Mouse (Mus musculus): Measurements from ENCODE around the gene Pstk. TPM values are rescaled to one million over a fixed set of nuclear protein-coding genes. Genes with fewer than 3 reads are reported as not detected.

The Pstk gene
- 26.2 and 27.0 TPM in 2 replicates for total RNA-seq (2014; rRNA removed)
- 26.7 and 30.9 TPM in 2 replicates for polyA plus RNA-seq (2012; rRNA removed)

GRCm38 (mm10) chr7:131370648-131371469 lies at the start of gene Pstk:
TSS of gene Pstk (plus strand) at chr7:131371141.
- Histone ChIP-seq H3K9ac (ENCODE audit: low read depth, low read length) (peak within 1 kb of the TSS; percentile 80), H3K36me3 (ENCODE audit: control insufficient read depth, insufficient read depth, low read length) (peaks cover 1% of the 10 kb centered on the region; the same call in 1 of the 2 replicates), H3K27ac (replicated peaks; ENCODE audit: insufficient read depth, low read depth, low read length) (peak within 1 kb of the TSS; percentile 62), H3K4me3 (ENCODE audit: insufficient read depth, low read depth, low read length) (peak within 1 kb of the TSS; percentile 68), H3K79me2 (ENCODE audit: control insufficient read depth, insufficient read depth, low read length) (peaks cover 4% of the 10 kb centered on the region; the same call in 1 of the 2 replicates), H3K4me1 (ENCODE audit: control insufficient read depth, insufficient read depth, low read length) (peaks cover 3% of the 10 kb centered on the region; the same call in 1 of the 2 replicates), H3K27me3 (ENCODE audit: control insufficient read depth, insufficient read depth, low read length) (no peaks in the 10 kb centered on the region)
- DNase-seq (ENCODE audit: extremely low read depth, low read depth, low spot score) = peak; percentile 80
- WGBS = 5% methylated on average over 47 of the region's 47 CpGs
- TF ChIP-seq CTCF (IDR thresholded peaks at IDR 0.05; ENCODE audit: low read depth, low read length) = peak; percentile 90
- TF ChIP-seq POLR2A (IDR thresholded peaks at IDR 0.05; ENCODE audit: extremely low read depth, insufficient read depth, low read length) = peak; percentile 83; the same call in 1 of the 2 replicates

DNA sequence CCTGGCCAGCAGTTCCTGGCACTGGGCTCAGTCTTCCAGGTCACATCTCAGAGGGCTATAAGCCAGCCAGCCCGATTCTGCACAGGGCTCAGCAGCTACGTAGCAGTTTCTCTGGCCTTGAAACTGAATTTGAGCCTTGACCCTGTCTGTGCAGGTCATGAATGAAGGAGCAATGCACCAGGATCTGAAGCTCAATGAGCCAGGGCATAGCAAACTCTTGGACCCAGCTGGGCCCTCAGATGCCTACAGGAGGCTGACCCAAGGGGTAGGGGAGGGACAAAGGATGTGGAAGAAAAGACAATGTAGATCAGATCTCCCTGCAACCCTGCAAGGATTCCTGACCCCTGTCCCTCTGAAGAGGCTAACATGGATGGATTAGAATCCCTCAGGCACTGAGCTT lies 48.7 kb upstream of the Pstk start, which contains the start of gene Cuzd1:
Gene Cuzd1 (minus strand): TSS at position 101 of the 400 bp plus-strand sequence.
- no peak for TF ChIP-seq CTCF (IDR thresholded peaks at IDR 0.05; ENCODE audit: low read depth, low read length)
- no peak for TF ChIP-seq POLR2A (IDR thresholded peaks at IDR 0.05; ENCODE audit: extremely low read depth, insufficient read depth, low read length)
- no peaks in the 10 kb centered on the region for H3K79me2 ChIP-seq (ENCODE audit: control insufficient read depth, insufficient read depth, low read length)
- no peak for DNase-seq (ENCODE audit: extremely low read depth, low read depth, low spot score)
- no peak within 1 kb of the TSS for H3K4me3 ChIP-seq (ENCODE audit: insufficient read depth, low read depth, low read length)
- WGBS = 61% methylated on average over 2 of the region's 2 CpGs
- no peaks in the 10 kb centered on the region for H3K36me3 ChIP-seq (ENCODE audit: control insufficient read depth, insufficient read depth, low read length)
- no peak within 1 kb of the TSS for H3K9ac ChIP-seq (ENCODE audit: low read depth, low read length)
- H3K27ac ChIP-seq (replicated peaks; ENCODE audit: insufficient read depth, low read depth, low read length) = no peak within 1 kb of the TSS
- H3K27me3 ChIP-seq (ENCODE audit: control insufficient read depth, insufficient read depth, low read length) = no peaks in the 10 kb centered on the region
- H3K4me1 ChIP-seq (ENCODE audit: control insufficient read depth, insufficient read depth, low read length) = no peaks in the 10 kb centered on the region

DNA sequence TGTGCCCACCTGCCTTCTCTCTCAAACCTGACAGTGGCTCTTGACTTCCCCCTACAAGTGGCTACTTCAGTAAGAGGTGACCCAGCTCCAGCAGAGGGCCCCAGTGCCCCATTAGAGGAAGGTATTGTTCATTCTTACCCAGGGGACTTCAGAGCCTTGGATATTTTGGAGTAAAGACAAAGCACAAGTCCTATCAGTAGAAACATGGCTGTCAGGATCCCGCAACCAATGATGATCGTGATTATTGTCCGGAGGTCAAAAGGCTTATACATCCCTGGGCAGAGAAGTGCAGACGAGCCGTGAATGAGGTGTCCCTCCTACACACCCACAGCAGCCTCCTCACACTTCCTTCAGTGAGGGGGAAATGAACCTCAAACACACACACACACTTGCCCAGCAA lies 43.9 kb upstream of the Pstk start:
- Histone ChIP-seq H3K27ac (replicated peaks; ENCODE audit: insufficient read depth, low read depth, low read length) (no peak overlapping the region), H3K9ac (ENCODE audit: low read depth, low read length) (no peak overlapping the region), H3K79me2 (ENCODE audit: control insufficient read depth, insufficient read depth, low read length) (no peaks in the 10 kb centered on the region), H3K36me3 (ENCODE audit: control insufficient read depth, insufficient read depth, low read length) (no peaks in the 10 kb centered on the region), H3K27me3 (ENCODE audit: control insufficient read depth, insufficient read depth, low read length) (no peaks in the 10 kb centered on the region), H3K4me1 (ENCODE audit: control insufficient read depth, insufficient read depth, low read length) (no peaks in the 10 kb centered on the region), H3K4me3 (ENCODE audit: insufficient read depth, low read depth, low read length) (no peak overlapping the region)
- DNase-seq (ENCODE audit: extremely low read depth, low read depth, low spot score) = no peak
- 90% methylated on average over 5 of the region's 5 CpGs for WGBS
- TF ChIP-seq CTCF (IDR thresholded peaks at IDR 0.05; ENCODE audit: low read depth, low read length) (no peak), POLR2A (IDR thresholded peaks at IDR 0.05; ENCODE audit: extremely low read depth, insufficient read depth, low read length) (no peak)

DNA sequence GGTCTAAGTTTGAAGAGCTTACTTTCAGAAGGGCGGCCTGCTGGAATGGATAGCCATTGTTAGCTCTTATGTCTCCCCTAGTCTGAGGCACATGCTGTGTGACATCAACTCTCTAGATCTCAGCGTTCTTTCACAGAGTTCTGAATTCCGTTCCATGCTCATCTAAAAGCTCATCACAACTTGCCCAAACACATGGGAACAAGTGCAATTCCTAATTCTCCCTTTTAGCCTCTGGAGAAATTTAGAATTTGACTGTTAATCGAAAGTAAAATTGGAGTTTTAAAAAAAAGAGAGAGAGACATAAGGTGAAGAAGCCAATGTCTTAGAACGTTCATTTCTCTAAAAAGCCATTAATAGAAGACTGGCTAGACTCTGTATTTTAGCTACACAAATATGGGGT lies 41.5 kb upstream of the Pstk start, which contains the start of gene Fam24b:
Gene Fam24b (minus strand): TSS at position 101 of the 400 bp plus-strand sequence.
- no peaks in the 10 kb centered on the region for H3K27me3 ChIP-seq (ENCODE audit: control insufficient read depth, insufficient read depth, low read length)
- TF ChIP-seq POLR2A (IDR thresholded peaks at IDR 0.05; ENCODE audit: extremely low read depth, insufficient read depth, low read length) (no peak), CTCF (IDR thresholded peaks at IDR 0.05; ENCODE audit: low read depth, low read length) (no peak)
- H3K27ac ChIP-seq (replicated peaks; ENCODE audit: insufficient read depth, low read depth, low read length) = no peak within 1 kb of the TSS
- no peak within 1 kb of the TSS for H3K4me3 ChIP-seq (ENCODE audit: insufficient read depth, low read depth, low read length)
- no peaks in the 10 kb centered on the region for H3K4me1 ChIP-seq (ENCODE audit: control insufficient read depth, insufficient read depth, low read length)
- H3K79me2 ChIP-seq (ENCODE audit: control insufficient read depth, insufficient read depth, low read length) = no peaks in the 10 kb centered on the region
- WGBS = 92% methylated on average over 5 of the region's 5 CpGs
- H3K9ac ChIP-seq (ENCODE audit: low read depth, low read length) = no peak within 1 kb of the TSS
- no peaks in the 10 kb centered on the region for H3K36me3 ChIP-seq (ENCODE audit: control insufficient read depth, insufficient read depth, low read length)
- DNase-seq (ENCODE audit: extremely low read depth, low read depth, low spot score) = no peak

DNA sequence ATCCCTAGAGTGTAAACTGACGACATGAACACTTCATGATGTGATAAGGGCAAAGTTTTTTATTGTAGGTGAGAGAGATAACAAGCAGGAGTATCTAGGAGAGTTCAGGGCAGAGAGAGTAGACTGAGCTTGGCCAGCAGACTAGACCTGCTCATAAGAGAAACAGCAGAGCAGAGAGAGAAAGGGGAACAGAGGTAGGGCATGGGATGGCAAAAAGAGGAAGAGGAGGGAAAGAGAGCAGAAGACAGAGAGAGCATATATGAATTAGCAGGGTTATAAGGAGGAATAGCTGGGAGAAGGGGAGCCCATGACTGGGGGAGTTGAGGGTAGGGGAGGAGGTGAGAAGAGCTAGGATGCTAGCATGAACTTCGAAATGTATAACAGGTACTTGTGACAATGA lies 39.3 kb upstream of the Pstk start:
- no peak overlapping the region for H3K9ac ChIP-seq (ENCODE audit: low read depth, low read length)
- H3K79me2 ChIP-seq (ENCODE audit: control insufficient read depth, insufficient read depth, low read length) = no peaks in the 10 kb centered on the region
- H3K27me3 ChIP-seq (ENCODE audit: control insufficient read depth, insufficient read depth, low read length) = no peaks in the 10 kb centered on the region
- no peak overlapping the region for H3K27ac ChIP-seq (replicated peaks; ENCODE audit: insufficient read depth, low read depth, low read length)
- H3K4me3 ChIP-seq (ENCODE audit: insufficient read depth, low read depth, low read length) = no peak overlapping the region
- H3K36me3 ChIP-seq (ENCODE audit: control insufficient read depth, insufficient read depth, low read length) = no peaks in the 10 kb centered on the region
- WGBS = 59% methylated on average over 2 of the region's 2 CpGs
- no peaks in the 10 kb centered on the region for H3K4me1 ChIP-seq (ENCODE audit: control insufficient read depth, insufficient read depth, low read length)
- TF ChIP-seq CTCF (IDR thresholded peaks at IDR 0.05; ENCODE audit: low read depth, low read length) (no peak), POLR2A (IDR thresholded peaks at IDR 0.05; ENCODE audit: extremely low read depth, insufficient read depth, low read length) (no peak)
- DNase-seq (ENCODE audit: extremely low read depth, low read depth, low spot score) = no peak

DNA sequence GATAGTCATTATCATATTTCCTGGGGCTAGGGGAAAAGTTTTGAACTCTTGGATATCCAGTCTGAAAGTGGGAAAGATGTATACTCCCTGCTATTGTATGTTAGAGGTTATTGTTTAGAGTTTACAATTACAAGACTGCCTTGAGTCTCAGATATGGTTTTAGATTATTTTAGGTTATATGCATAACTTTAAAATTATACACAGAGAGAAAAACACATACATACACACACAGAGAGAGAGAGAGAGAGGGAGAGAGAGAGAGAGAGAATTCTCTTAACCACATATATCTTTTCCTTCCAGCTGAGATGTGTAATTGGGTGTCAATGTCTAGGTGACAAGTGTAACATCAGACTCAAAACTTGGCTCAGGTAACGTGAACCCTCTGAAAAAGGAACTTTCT lies 37.4 kb upstream of the Pstk start, which contains the start of gene Fam24a:
Gene Fam24a (plus strand): TSS at position 301 of the 400 bp plus-strand sequence.
- no peaks in the 10 kb centered on the region for H3K4me1 ChIP-seq (ENCODE audit: control insufficient read depth, insufficient read depth, low read length)
- no peak within 1 kb of the TSS for H3K27ac ChIP-seq (replicated peaks; ENCODE audit: insufficient read depth, low read depth, low read length)
- no peak for TF ChIP-seq CTCF (IDR thresholded peaks at IDR 0.05; ENCODE audit: low read depth, low read length)
- no peak within 1 kb of the TSS for H3K4me3 ChIP-seq (ENCODE audit: insufficient read depth, low read depth, low read length)
- H3K79me2 ChIP-seq (ENCODE audit: control insufficient read depth, insufficient read depth, low read length) = no peaks in the 10 kb centered on the region
- 0 out of 2 replicates have a peak, but pooled peaks cover 1% of the 10 kb centered on the region for H3K36me3 ChIP-seq (ENCODE audit: control insufficient read depth, insufficient read depth, low read length)
- no peak within 1 kb of the TSS for H3K9ac ChIP-seq (ENCODE audit: low read depth, low read length)
- 50% methylated on average over 1 of the region's 1 CpGs for WGBS
- DNase-seq (ENCODE audit: extremely low read depth, low read depth, low spot score) = no peak
- no peaks in the 10 kb centered on the region for H3K27me3 ChIP-seq (ENCODE audit: control insufficient read depth, insufficient read depth, low read length)
